Mouse (Mus musculus): ENCODE measurements around the gene Olfr813. TPM values are rescaled to one million over a fixed set of nuclear protein-coding genes. Genes with fewer than 3 reads are reported as not detected.
"Not testable (repeated sequence)": the region's sequence is repeated elsewhere in the genome, so short reads cannot be mapped to it uniquely, and the experiment has no call there.

Olfr813 gene
- not detected for total RNA-seq (2021)
- long read RNA-seq, experiment 1, result 0 reads
- long read RNA-seq, experiment 2, result 0 reads

GRCm38 (mm10) chr10:129855067-129855466 is at the start of gene Olfr813:
Olfr813 (plus strand) TSS chr10:129855367.
- DNase-seq, result no peak

GRCm38 (mm10) chr10:129845994-129846393 is 9.2 kb upstream of the Olfr813 start, which contains the start of gene Olfr812:
Olfr812 (minus strand) TSS chr10:129846094.
- DNase-seq, result no peak

- no peak for DNase-seq
Observed at GRCm38 (mm10) chr10:129847343-129847742, 7.8 kb upstream of the Olfr813 start.

- DNase-seq, result not testable (repeated sequence)
Observed at GRCm38 (mm10) chr10:129879751-129880150, 24.6 kb downstream of the Olfr813 start, which contains the start of gene Olfr814. Olfr814 (minus strand) TSS chr10:129879851.

- DNase-seq, result not testable (repeated sequence)
Observed at GRCm38 (mm10) chr10:129885496-129885895, 30.3 kb downstream of the Olfr813 start.

GRCm38 (mm10) chr10:129885934-129886333 is 30.8 kb downstream of the Olfr813 start:
- no peak for DNase-seq

- not testable (repeated sequence) for DNase-seq
Observed at GRCm38 (mm10) chr10:129905767-129906166, 50.6 kb downstream of the Olfr813 start, which contains the start of gene Olfr815. Olfr815 (minus strand) TSS chr10:129905867.

Other genes starting within 250 kb of the Olfr813 start
- not detected for gene Olfr796, start 242.8 kb upstream of the Olfr813 start, total RNA-seq (2021)
- gene Olfr798, start 227.4 kb upstream of the Olfr813 start, total RNA-seq (2021), result not detected
- not detected for gene Olfr799, start 217.9 kb upstream of the Olfr813 start, total RNA-seq (2021)
- not detected for gene Olfr800, start 197.7 kb upstream of the Olfr813 start, total RNA-seq (2021)
- not detected for gene Olfr801, start 181.5 kb upstream of the Olfr813 start, total RNA-seq (2021)
- gene Olfr802, start 167.2 kb upstream of the Olfr813 start, total RNA-seq (2021), result not detected
- not detected for gene Olfr803, start 161.1 kb upstream of the Olfr813 start, total RNA-seq (2021)
- gene Olfr804, start 152.2 kb upstream of the Olfr813 start, total RNA-seq (2021), result not detected
- gene Olfr805, start 126.0 kb upstream of the Olfr813 start, total RNA-seq (2021), result not detected
- gene Olfr806, start 113.4 kb upstream of the Olfr813 start, total RNA-seq (2021), result not detected
- gene Olfr807, start 97.6 kb upstream of the Olfr813 start, total RNA-seq (2021), result not detected
- gene Olfr808, start 89.9 kb upstream of the Olfr813 start, total RNA-seq (2021), result not detected
- not detected for gene Olfr809, start 80.7 kb upstream of the Olfr813 start, total RNA-seq (2021)
- not detected for gene Olfr810, start 60.5 kb upstream of the Olfr813 start, total RNA-seq (2021)
- gene Olfr811, start 51.0 kb upstream of the Olfr813 start, total RNA-seq (2021), result not detected
- not detected for gene Olfr812, start 9.3 kb upstream of the Olfr813 start, total RNA-seq (2021)
- gene Olfr814, start 24.5 kb downstream of the Olfr813 start, total RNA-seq (2021), result not detected
- not detected for gene Olfr815, start 50.5 kb downstream of the Olfr813 start, total RNA-seq (2021)
- not detected for gene Olfr816, start 60.2 kb downstream of the Olfr813 start, total RNA-seq (2021)
- gene Olfr818, start 93.7 kb downstream of the Olfr813 start, total RNA-seq (2021), result not detected
- gene Olfr819, start 111.9 kb downstream of the Olfr813 start, total RNA-seq (2021), result not detected
- not detected for gene Olfr247, start 120.8 kb downstream of the Olfr813 start, total RNA-seq (2021)
- gene Gm10310, start 129.7 kb downstream of the Olfr813 start, total RNA-seq (2021), result not detected
- gene Olfr820, start 157.3 kb downstream of the Olfr813 start, total RNA-seq (2021), result not detected
- gene Olfr821, start 175.0 kb downstream of the Olfr813 start, total RNA-seq (2021), result not detected
- not detected for gene Olfr822, start 215.8 kb downstream of the Olfr813 start, total RNA-seq (2021)

All from gastrocnemius, postnatal 10 days (tissue).